Mouse (Mus musculus) megakaryocyte, embryonic 14.5 days (primary cell): ENCODE measurements at regions not wholly inside any gene's neighbourhood (a gene's known extent, or its start where the extent isn't known, plus 50 kb on each side); places are given as distances from the start of the nearest gene placed in this dataset.

Source experiments
- FLI1 ChIP-seq: IDR thresholded peaks from 2 replicates; pipeline ENCODE4 v1.6.1; 2012; ENCODE audit warnings: low read length, inconsistent platforms, mixed read lengths
- GATA1 ChIP-seq: IDR thresholded peaks from 3 replicates; pipeline ENCODE4 v1.6.1; 2012; ENCODE audit warnings: mixed read lengths, low read length, inconsistent platforms, borderline replicate concordance

GRCm38 (mm10) chr14:120755389-120755788, 155.6 kb upstream of the Ipo5 start:
- no peak for TF ChIP-seq GATA1
- TF ChIP-seq FLI1, result no peak
